Comparison of ENCODE assay signal across 8 mouse cellular contexts in genomic region chr3:90432348-90432747, GRCm38 (mm10). TPM values are rescaled to one million over a fixed set of nuclear protein-coding genes. Genes with fewer than 3 reads are reported as not detected.
DNase-seq lines count a peak whose midpoint lies in the region; ATAC-seq and TF ChIP-seq lines count a peak whose summit lies in the region.

No protein-coding gene starts in this region.

- WGBS in heart, embryonic 16.5 days = 12% methylated on average over 2 of the region's 2 CpGs
- WGBS in hindbrain, embryonic 13.5 days = 12% methylated on average over 2 of the region's 2 CpGs
- 15% methylated on average over 2 of the region's 2 CpGs for WGBS in midbrain, embryonic 13.5 days

- H3K9ac ChIP-seq in heart, embryonic 16.5 days (ENCODE audit: low read length) = peak overlapping the region; percentile 96
- H3K9ac ChIP-seq in MEL (ENCODE audit: control insufficient read depth, low read depth, low read length, poor library complexity, severe bottlenecking) = peak overlapping the region; percentile 84
- peak overlapping the region; percentile 94 for H3K9ac ChIP-seq in hindbrain, embryonic 13.5 days
- peak overlapping the region; percentile 95 for H3K9ac ChIP-seq in midbrain, embryonic 13.5 days (replicated peaks)

- no peak for TF ChIP-seq CTCF in MEL (IDR thresholded peaks at IDR 0.05 in 2 of 3, conservative IDR thresholded peaks at IDR 0.05 in 1 of 3; ENCODE audit: control insufficient read depth in 1 of 3, insufficient read depth in 1 of 3, low read depth in 2 of 3, low read length in 3 of 3, poor library complexity in 1 of 3, severe bottlenecking in 1 of 3)

- no peaks in the 10 kb centered on the region for H3K36me3 ChIP-seq in heart, embryonic 16.5 days (ENCODE audit: control insufficient read depth, insufficient read depth)
- H3K36me3 ChIP-seq in MEL (ENCODE audit: control insufficient read depth in 1 of 2, insufficient read depth in 2 of 2, low read length in 2 of 2) = peaks cover 0 to 47% of the 10 kb centered on the region in 2 experiments; a peak in 2 of 4 replicates
- H3K36me3 ChIP-seq in hindbrain, embryonic 13.5 days = peaks cover 14% of the 10 kb centered on the region; the same call in 1 of the 2 replicates
- H3K36me3 ChIP-seq in midbrain, embryonic 13.5 days = 0 out of 2 replicates have a peak, but pooled peaks cover 11% of the 10 kb centered on the region

- H3K4me3 ChIP-seq in heart, embryonic 16.5 days (ENCODE audit: low read length) = peak overlapping the region; percentile 92
- H3K4me3 ChIP-seq in MEL (ENCODE audit: control insufficient read depth in 1 of 2, insufficient read depth in 1 of 2, low read depth in 2 of 2, low read length in 2 of 2) = peak overlapping the region; percentile 68 to 69
- peak overlapping the region; percentile 80 for H3K4me3 ChIP-seq in hindbrain, embryonic 13.5 days
- H3K4me3 ChIP-seq in midbrain, embryonic 13.5 days (replicated peaks) = peak overlapping the region; percentile 90

- H3K4me1 ChIP-seq in heart, embryonic 16.5 days (ENCODE audit: control insufficient read depth, insufficient read depth, low read length) = peaks cover 28% of the 10 kb centered on the region
- peaks cover 25 to 37% of the 10 kb centered on the region in 2 experiments for H3K4me1 ChIP-seq in MEL (ENCODE audit: control insufficient read depth in 1 of 2, insufficient read depth in 2 of 2, low read length in 2 of 2)
- H3K4me1 ChIP-seq in hindbrain, embryonic 13.5 days (replicated peaks) = peaks cover 51% of the 10 kb centered on the region
- peaks cover 41% of the 10 kb centered on the region for H3K4me1 ChIP-seq in midbrain, embryonic 13.5 days (replicated peaks)

- peak overlapping the region; percentile 98 for H3K27ac ChIP-seq in heart, embryonic 16.5 days (ENCODE audit: low read length)
- no peak overlapping the region for H3K27ac ChIP-seq in MEL (ENCODE audit: control insufficient read depth, low read depth, low read length)
- peak overlapping the region; percentile 97; the same call in 1 of the 2 replicates for H3K27ac ChIP-seq in hindbrain, embryonic 13.5 days
- no peak overlapping the region for H3K27ac ChIP-seq in midbrain, embryonic 13.5 days

- peaks cover 18% of the 10 kb centered on the region for H3K79me2 ChIP-seq in MEL (ENCODE audit: control insufficient read depth, insufficient read depth, low read length, poor library complexity)

- peak overlapping the region; percentile 100 for H3K4me2 ChIP-seq in heart, embryonic 16.5 days (ENCODE audit: low read depth, low read length)
- H3K4me2 ChIP-seq in hindbrain, embryonic 13.5 days = peak overlapping the region; percentile 92
- H3K4me2 ChIP-seq in midbrain, embryonic 13.5 days (replicated peaks) = peak overlapping the region; percentile 99

- no peak for TF ChIP-seq POLR2A in MEL (IDR thresholded peaks at IDR 0.05; ENCODE audit: control insufficient read depth in 1 of 2, insufficient read depth in 1 of 2, low read depth in 1 of 2, low read length in 2 of 2, poor library complexity in 1 of 2)

- no peak for DNase-seq in heart, adult 9 months (ENCODE audit: low spot score in 2 of 2)
- peak; percentile 54 for DNase-seq in MEL (ENCODE audit: low read depth, low spot score)
- no peak for DNase-seq in right cerebral cortex, postnatal 25 days
- no peak for DNase-seq in right cerebral cortex, adult 2 months (ENCODE audit: low spot score in 2 of 2)
- DNase-seq in adrenal gland, postnatal 25 days = no peak

- TF ChIP-seq RAD21 in MEL (IDR thresholded peaks at IDR 0.05; ENCODE audit: low read depth, low read length) = no peak

- no peak for ATAC-seq in heart, embryonic 16.5 days (replicated peaks; ENCODE audit: extremely low read depth, insufficient read depth, low FRiP score)
- ATAC-seq in hindbrain, embryonic 13.5 days (ENCODE audit: low FRiP score) = no peak
- no peak for ATAC-seq in midbrain, embryonic 13.5 days

- H3K9me3 ChIP-seq in heart, embryonic 16.5 days (replicated peaks; ENCODE audit: control insufficient read depth, low read length) = no peaks in the 10 kb centered on the region
- H3K9me3 ChIP-seq in MEL (replicated peaks; ENCODE audit: insufficient read depth, low read length) = no peaks in the 10 kb centered on the region
- no peaks in the 10 kb centered on the region for H3K9me3 ChIP-seq in hindbrain, embryonic 13.5 days
- no peaks in the 10 kb centered on the region for H3K9me3 ChIP-seq in midbrain, embryonic 13.5 days

- TF ChIP-seq EP300 in MEL (IDR thresholded peaks at IDR 0.05; ENCODE audit: low read depth in 1 of 2, low read length in 2 of 2) = no peak

- H3K27me3 ChIP-seq in heart, embryonic 16.5 days (ENCODE audit: control insufficient read depth, insufficient read depth, low read length) = no peaks in the 10 kb centered on the region
- no peaks in the 10 kb centered on the region for H3K27me3 ChIP-seq in MEL (ENCODE audit: control insufficient read depth in 1 of 2, insufficient read depth in 2 of 2, low read length in 2 of 2)
- no peaks in the 10 kb centered on the region for H3K27me3 ChIP-seq in hindbrain, embryonic 13.5 days
- H3K27me3 ChIP-seq in midbrain, embryonic 13.5 days = no peaks in the 10 kb centered on the region

TF ChIP-seq in MEL, 35 proteins besides CTCF, POLR2A, EP300 and RAD21:
- TF ChIP-seq ZNF384 (IDR thresholded peaks at IDR 0.05; ENCODE audit: low read depth, low read length) = peak; percentile 77
- no peak for TF ChIP-seq MXI1 (IDR thresholded peaks at IDR 0.05; ENCODE audit: low read depth, low read length)
- peak; percentile 16; the same call in 1 of the 2 replicates for TF ChIP-seq SIN3A (IDR thresholded peaks at IDR 0.05; ENCODE audit: low read length)
- no peak for TF ChIP-seq KAT2A (conservative IDR thresholded peaks at IDR 0.05; ENCODE audit: low read depth, low read length)
TF ChIP-seq in MEL: peak in this region for 2.

RNA-seq across cellular contexts. Expression of gene Ints3, which starts 1.1 kb away (rescaled TPM):
- 18.4 and 19.8 TPM in 2 replicates for polyA plus RNA-seq in heart, embryonic 16.5 days (2015; fragmentation: Nextera tagmentation; extraction: Ambion mirVana)
- total RNA-seq in MEL (2012; rRNA removed) = 55.9 and 58.5 TPM in 2 replicates
- 100 to 1,000 TPM; 101 to 115 TPM for polyA plus RNA-seq in MEL (2012; ENCODE audit: insufficient read depth in 1 of 2, insufficient read length in 2 of 2, low read depth in 1 of 2, low replicate concordance in 2 of 2, missing spikeins in 1 of 2)
- 29.9 and 30.1 TPM in 2 replicates for polyA plus RNA-seq in hindbrain, embryonic 13.5 days (2015; fragmentation: Nextera tagmentation; extraction: Ambion mirVana)
- 29.1 and 32.6 TPM in 2 replicates for polyA plus RNA-seq in midbrain, embryonic 13.5 days (2015; fragmentation: Nextera tagmentation; extraction: Ambion mirVana)
- 91.2 and 92.3 TPM in 2 replicates for total RNA-seq in adrenal gland, postnatal 25 days (2021)

RNA-seq across cellular contexts. Expression of gene Npr1, which starts 33.3 kb away (rescaled TPM):
- polyA plus RNA-seq in heart, embryonic 16.5 days (2015; fragmentation: Nextera tagmentation; extraction: Ambion mirVana) = 11.3 and 13.0 TPM in 2 replicates
- total RNA-seq in MEL (2012; rRNA removed) = not detected in 2 replicates
- under 1 TPM in 1 of 2 experiments, not detected in 1; 0.11 TPM for polyA plus RNA-seq in MEL (2012; ENCODE audit: insufficient read depth in 1 of 2, insufficient read length in 2 of 2, low read depth in 1 of 2, low replicate concordance in 2 of 2, missing spikeins in 1 of 2)
- 3.5 and 3.7 TPM in 2 replicates for polyA plus RNA-seq in hindbrain, embryonic 13.5 days (2015; fragmentation: Nextera tagmentation; extraction: Ambion mirVana)
- polyA plus RNA-seq in midbrain, embryonic 13.5 days (2015; fragmentation: Nextera tagmentation; extraction: Ambion mirVana) = 1.8 and 2.4 TPM in 2 replicates
- total RNA-seq in adrenal gland, postnatal 25 days (2021) = 224 and 269 TPM in 2 replicates

RNA-seq across cellular contexts. Expression of gene Slc27a3, which starts 42.6 kb away (rescaled TPM):
- polyA plus RNA-seq in heart, embryonic 16.5 days (2015; fragmentation: Nextera tagmentation; extraction: Ambion mirVana) = 5.6 and 6.7 TPM in 2 replicates
- 1.4 and 1.9 TPM in 2 replicates for total RNA-seq in MEL (2012; rRNA removed)
- polyA plus RNA-seq in MEL (2012; ENCODE audit: insufficient read depth in 1 of 2, insufficient read length in 2 of 2, low read depth in 1 of 2, low replicate concordance in 2 of 2, missing spikeins in 1 of 2) = 1 to 10 TPM in 1 of 2 experiments, not detected in 1; 2.8 TPM
- polyA plus RNA-seq in hindbrain, embryonic 13.5 days (2015; fragmentation: Nextera tagmentation; extraction: Ambion mirVana) = 24.9 and 26.5 TPM in 2 replicates
- polyA plus RNA-seq in midbrain, embryonic 13.5 days (2015; fragmentation: Nextera tagmentation; extraction: Ambion mirVana) = 20.2 and 21.8 TPM in 2 replicates
- 130 and 146 TPM in 2 replicates for total RNA-seq in adrenal gland, postnatal 25 days (2021)

RNA-seq across cellular contexts. Expression of gene Ilf2, which starts 43.6 kb away (rescaled TPM):
- polyA plus RNA-seq in heart, embryonic 16.5 days (2015; fragmentation: Nextera tagmentation; extraction: Ambion mirVana) = 103 and 104 TPM in 2 replicates
- total RNA-seq in MEL (2012; rRNA removed) = 162 and 175 TPM in 2 replicates
- polyA plus RNA-seq in MEL (2012; ENCODE audit: insufficient read depth in 1 of 2, insufficient read length in 2 of 2, low read depth in 1 of 2, low replicate concordance in 2 of 2, missing spikeins in 1 of 2) = 100 to 1,000 TPM; 107 to 223 TPM
- polyA plus RNA-seq in hindbrain, embryonic 13.5 days (2015; fragmentation: Nextera tagmentation; extraction: Ambion mirVana) = 303 and 314 TPM in 2 replicates
- 343 and 361 TPM in 2 replicates for polyA plus RNA-seq in midbrain, embryonic 13.5 days (2015; fragmentation: Nextera tagmentation; extraction: Ambion mirVana)
- total RNA-seq in adrenal gland, postnatal 25 days (2021) = 65.6 and 65.7 TPM in 2 replicates

RNA-seq across cellular contexts. Expression of gene Snapin, which starts 58.5 kb away (rescaled TPM):
- polyA plus RNA-seq in heart, embryonic 16.5 days (2015; fragmentation: Nextera tagmentation; extraction: Ambion mirVana) = 76.1 and 88.9 TPM in 2 replicates
- 24.5 and 25.2 TPM in 2 replicates for total RNA-seq in MEL (2012; rRNA removed)
- polyA plus RNA-seq in MEL (2012; ENCODE audit: insufficient read depth in 1 of 2, insufficient read length in 2 of 2, low read depth in 1 of 2, low replicate concordance in 2 of 2, missing spikeins in 1 of 2) = 10 to 100 TPM in 1 of 2 experiments, not detected in 1; 46.8 TPM
- 90.1 and 95.6 TPM in 2 replicates for polyA plus RNA-seq in hindbrain, embryonic 13.5 days (2015; fragmentation: Nextera tagmentation; extraction: Ambion mirVana)
- 87.9 and 89.1 TPM in 2 replicates for polyA plus RNA-seq in midbrain, embryonic 13.5 days (2015; fragmentation: Nextera tagmentation; extraction: Ambion mirVana)
- 67.2 and 74.0 TPM in 2 replicates for total RNA-seq in adrenal gland, postnatal 25 days (2021)

Comparison
In these comparisons a context has a peak if more than half of its experiments do, and no peak if none do; other contexts are left out.
1. H3K27ac ChIP-seq: peak in heart, embryonic 16.5 days (single experiment) and hindbrain, embryonic 13.5 days (single experiment); none in MEL (single experiment) and midbrain, embryonic 13.5 days (single experiment).
2. Peak in every context shown above with its lines, with median percentiles within 50 percentile points of each other: H3K4me2 ChIP-seq, H3K4me3 ChIP-seq and H3K9ac ChIP-seq.